Mouse (Mus musculus) midbrain, postnatal 0 days (tissue): ENCODE results near the gene Mark1. TPM values are rescaled to one million over a fixed set of nuclear protein-coding genes. Genes with fewer than 3 reads are reported as not detected.

Experiments
- ATAC-seq: fragments of 200-750 bp; cut with Nextera tagmentation; 2 replicates; pipeline ENCODE4 v1.8.0; 2017; ENCODE audit warnings: moderate number of reproducible peaks, mild to moderate bottlenecking, moderate TSS enrichment, moderate library complexity; ENCODE audit not compliant: low FRiP score
- DNase-seq: peaks from one replicate; pipeline ENCODE4 v3.0.0-alpha.2; 2015; ENCODE audit warnings: low spot score
- H3K27ac ChIP-seq: fragments of 300-500 bp; sonication (generic); 2 replicates; pipeline ENCODE4 v1.5.1; 2014; ENCODE audit warnings: low read depth, mild to moderate bottlenecking, low read length, mixed read lengths
- H3K27me3 ChIP-seq: fragments of 300-500 bp; sonication (generic); 2 replicates; pipeline ENCODE4 v1.6.1; 2014; ENCODE audit warnings: low read length, control low read depth, mixed read lengths; ENCODE audit not compliant: insufficient read depth
- H3K36me3 ChIP-seq: fragments of 300-500 bp; sonication (generic); 2 replicates; pipeline ENCODE4 v1.6.1; 2014; ENCODE audit warnings: low read length, control low read depth, mixed read lengths; ENCODE audit not compliant: insufficient read depth
- H3K4me1 ChIP-seq: fragments of 300-500 bp; sonication (generic); 2 replicates; pipeline ENCODE4 v1.6.1; 2014; ENCODE audit warnings: mild to moderate bottlenecking, control low read depth, antibody characterized with exemption, low read length, mixed read lengths; ENCODE audit not compliant: insufficient read depth
- H3K4me2 ChIP-seq: fragments of 300-500 bp; sonication (generic); 2 replicates; pipeline ENCODE4 v1.6.1; 2014; ENCODE audit warnings: low read depth, mild to moderate bottlenecking, low read length, mixed read lengths; ENCODE audit not compliant: poor library complexity, severe bottlenecking
- H3K4me3 ChIP-seq: fragments of 300-500 bp; sonication (generic); 2 replicates; pipeline ENCODE4 v1.5.1; 2014; ENCODE audit warnings: low read depth, mild to moderate bottlenecking, low read length, moderate library complexity
- H3K9ac ChIP-seq: fragments of 300-500 bp; sonication (generic); replicated peaks from 2 replicates; pipeline ENCODE4 v1.6.1; 2014; ENCODE audit warnings: mild to moderate bottlenecking, low read length, moderate library complexity, mixed read lengths; ENCODE audit not compliant: poor library complexity, severe bottlenecking
- H3K9me3 ChIP-seq: fragments of 300-500 bp; sonication (generic); 2 replicates; pipeline ENCODE4 v1.6.1; 2016; ENCODE audit warnings: low read length, control low read depth
- CTCF ChIP-seq: IDR thresholded peaks from 2 replicates; pipeline ENCODE4 v1.5.1; 2016; ENCODE audit warnings: antibody characterized with exemption, mild to moderate bottlenecking
- WGBS: fragments of 180-500 bp; shearing (Covaris S2); extraction: QIAGEN DNeasy Blood & Tissue Kit; methylation state at CpG from one replicate; pipeline ENCODE4 v1.1.7; 2014; 5-methylcytosine and 5-hydroxymethylcytosine counted together
- polyA plus RNA-seq: library from polyadenylated mRNA; unstranded; fragments of >200 nt; fragmentation: Nextera tagmentation; extraction: Ambion mirVana; gene quantifications from 2 replicates; pipeline ENCODE4 v1.2.1, GENCODE M21; 2015
- total RNA-seq: library from RNA; depleted of rRNA; stranded (reverse); fragments of >200 nt; gene quantifications from 2 replicates; pipeline ENCODE4 v1.2.3, GENCODE M21; 2014

Mark1 gene
- total and polyA plus RNA-seq, 2 experiments from 2014 or later: 13.0 to 69.1 TPM

DNA sequence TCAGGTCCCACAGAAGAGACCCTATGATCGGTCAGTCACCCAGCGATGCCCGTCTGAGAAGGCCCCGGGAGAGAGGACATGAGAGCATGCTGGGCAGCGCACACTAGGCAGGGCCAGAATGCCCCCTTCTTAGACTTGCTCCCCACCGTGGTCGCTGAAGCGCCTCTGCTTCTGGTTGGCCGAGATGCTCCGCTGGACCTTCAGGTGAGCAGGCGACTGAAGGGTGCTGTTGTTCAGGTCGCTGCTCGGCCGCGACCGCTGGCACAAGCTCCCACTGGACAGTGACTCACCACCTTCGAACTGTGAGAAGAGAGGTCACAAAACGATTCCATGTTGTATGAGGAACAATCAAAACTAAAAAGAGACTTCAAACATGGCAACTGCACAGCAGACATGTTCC, 87.0 kb downstream of the Mark1 start:
- no peaks in the 10 kb centered on the region for H3K27me3 ChIP-seq
- DNase-seq: no peak
- ATAC-seq: no peak
- no peaks in the 10 kb centered on the region for H3K9me3 ChIP-seq
- H3K4me1 ChIP-seq: no peaks in the 10 kb centered on the region
- 92% methylated on average over 18 of the region's 18 CpGs for WGBS
- H3K4me3 ChIP-seq: no peak overlapping the region
- TF ChIP-seq CTCF: no peak
- no peak overlapping the region for H3K4me2 ChIP-seq
- no peak overlapping the region for H3K9ac ChIP-seq
- H3K36me3 ChIP-seq: peaks cover 58% of the 10 kb centered on the region
- H3K27ac ChIP-seq: no peak overlapping the region

DNA sequence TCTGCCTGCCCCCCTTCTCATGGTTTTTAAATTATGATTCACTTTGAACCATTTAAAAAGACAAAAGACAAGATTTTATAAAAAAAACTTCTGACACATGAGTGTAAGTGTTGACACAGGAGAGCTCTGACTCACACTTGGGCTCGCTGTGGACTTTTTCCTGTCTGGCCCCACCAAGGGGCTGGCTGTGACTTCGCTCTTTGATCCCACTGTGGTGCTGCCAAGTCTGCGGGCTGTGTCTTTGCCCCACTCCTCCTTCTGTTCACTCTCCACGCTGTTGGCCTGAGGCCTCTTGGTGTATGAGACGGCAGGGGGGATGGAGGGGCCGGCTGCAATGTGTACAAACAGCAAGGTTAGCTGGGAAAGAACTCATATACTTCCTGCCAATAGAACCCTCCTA, 87.5 kb downstream of the Mark1 start:
- Histone ChIP-seq H3K4me2 (no peak overlapping the region), H3K36me3 (peaks cover 59% of the 10 kb centered on the region)
- no peak for ATAC-seq

DNA sequence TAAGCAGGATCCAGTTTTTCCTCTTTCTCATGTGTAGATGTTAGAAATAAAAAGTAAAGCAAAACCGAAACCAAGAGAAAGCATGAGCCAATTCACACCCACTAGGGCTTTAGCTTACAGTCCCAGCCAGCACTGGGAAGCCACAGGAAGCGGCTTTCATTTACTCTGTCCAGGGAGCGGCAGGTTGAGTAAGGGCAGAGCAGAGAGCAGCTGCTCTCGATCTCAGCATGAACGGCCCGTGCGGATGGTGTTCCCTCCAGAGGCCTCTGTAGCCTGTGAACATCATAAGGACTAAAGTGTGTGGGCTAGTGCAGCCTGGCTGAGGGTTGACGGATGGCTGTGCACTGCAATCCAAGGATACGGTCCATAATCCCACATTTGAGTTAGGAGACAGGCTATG, 90.8 kb downstream of the Mark1 start:
- TF ChIP-seq CTCF: no peak
- Histone ChIP-seq H3K36me3 (peaks cover 64% of the 10 kb centered on the region), H3K4me2 (no peak overlapping the region), H3K27ac (no peak overlapping the region), H3K4me3 (no peak overlapping the region), H3K4me1 (0 out of 2 replicates have a peak, but pooled peaks cover 3% of the 10 kb centered on the region), H3K27me3 (no peaks in the 10 kb centered on the region), H3K9me3 (no peaks in the 10 kb centered on the region), H3K9ac (no peak overlapping the region)
- ATAC-seq (no peak), DNase-seq (no peak)
- 78% methylated on average over 9 of the region's 9 CpGs for WGBS

More for the DNA sequence above, 87.5 kb downstream of the Mark1 start:
- no peak overlapping the region for H3K4me3 ChIP-seq
- DNase-seq: peak; percentile 35
- H3K9ac ChIP-seq: no peak overlapping the region
- no peaks in the 10 kb centered on the region for H3K27me3 ChIP-seq
- no peak overlapping the region for H3K27ac ChIP-seq
- H3K9me3 ChIP-seq: no peaks in the 10 kb centered on the region
- no peak for TF ChIP-seq CTCF
- H3K4me1 ChIP-seq: no peaks in the 10 kb centered on the region
- 55% methylated on average over 6 of the region's 6 CpGs for WGBS

DNA sequence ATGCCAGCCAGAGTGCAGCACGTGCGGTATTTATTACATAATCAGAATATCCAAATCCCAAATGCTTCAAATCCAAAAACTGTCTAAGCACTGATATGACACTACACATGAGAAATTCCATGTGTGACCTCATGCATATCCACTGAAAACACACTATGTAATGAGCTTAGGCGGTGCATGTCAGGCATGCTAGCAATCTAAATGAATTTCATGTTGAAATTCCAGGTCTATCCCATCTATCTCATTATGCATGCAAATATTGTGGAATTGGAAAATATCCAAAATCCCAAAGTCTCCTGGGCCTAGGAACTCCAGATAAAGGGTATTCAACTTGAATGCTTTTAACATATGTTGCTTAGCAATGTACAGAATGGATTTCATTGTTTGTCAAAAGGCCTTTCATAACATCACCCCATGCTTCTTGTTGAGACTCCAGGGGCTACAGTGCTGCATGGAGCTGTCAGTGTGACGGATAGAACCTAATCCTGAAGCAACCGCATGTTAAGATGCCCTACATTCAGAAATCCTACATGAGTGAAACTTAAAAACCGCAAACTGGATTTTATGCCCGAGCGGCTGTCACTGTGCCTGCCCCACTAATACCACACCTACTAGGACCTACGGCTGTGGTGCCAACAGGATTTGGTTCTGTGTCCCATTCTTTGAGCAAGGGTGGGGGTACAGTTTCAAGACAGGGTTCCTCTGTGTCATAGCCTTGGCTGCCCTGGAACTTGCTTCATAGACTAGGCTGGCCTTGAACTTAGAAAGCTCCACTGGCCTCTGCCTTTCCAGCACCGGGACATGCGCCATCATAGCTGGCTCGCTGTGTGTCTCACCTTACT, 93.2 kb downstream of the Mark1 start:
- H3K9ac ChIP-seq: no peak overlapping the region
- 52% methylated on average over 12 of the region's 12 CpGs for WGBS
- peaks cover 55% of the 10 kb centered on the region for H3K36me3 ChIP-seq
- no peaks in the 10 kb centered on the region for H3K9me3 ChIP-seq
- no peak overlapping the region for H3K27ac ChIP-seq
- H3K4me1 ChIP-seq: 0 out of 2 replicates have a peak, but pooled peaks cover 3% of the 10 kb centered on the region
- H3K4me2 ChIP-seq: no peak overlapping the region
- DNase-seq (peak; percentile 43), ATAC-seq (peak; percentile 27; the same call in 1 of the 2 replicates)
- H3K4me3 ChIP-seq: no peak overlapping the region
- no peaks in the 10 kb centered on the region for H3K27me3 ChIP-seq
- no peak for TF ChIP-seq CTCF

DNA sequence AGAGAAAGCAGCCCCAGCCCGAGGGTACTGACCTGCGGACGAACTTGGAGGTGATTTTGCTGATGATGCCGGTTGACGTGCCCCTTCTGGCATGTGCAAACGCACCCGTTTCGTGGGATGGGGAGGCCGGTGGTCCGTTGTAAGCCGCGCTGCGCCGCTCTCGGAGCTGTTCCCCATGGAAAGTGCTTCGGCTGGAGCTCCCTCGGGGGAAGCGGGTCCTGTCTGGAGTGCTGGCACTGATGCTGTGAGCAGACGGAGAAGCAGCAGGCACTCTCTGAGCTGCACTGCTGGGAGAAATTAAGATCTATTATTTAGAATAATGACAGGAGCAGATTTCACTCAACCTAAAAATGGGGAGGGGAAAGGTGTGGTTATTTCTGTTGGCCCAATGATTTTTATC, 94.0 kb downstream of the Mark1 start:
- no peaks in the 10 kb centered on the region for H3K27me3 ChIP-seq
- 0 out of 2 replicates have a peak, but pooled peaks cover 3% of the 10 kb centered on the region for H3K4me1 ChIP-seq
- ATAC-seq (no peak), DNase-seq (peak; percentile 56)
- WGBS: 57% methylated on average over 19 of the region's 19 CpGs
- no peaks in the 10 kb centered on the region for H3K9me3 ChIP-seq
- no peak for TF ChIP-seq CTCF
- H3K36me3 ChIP-seq: peaks cover 53% of the 10 kb centered on the region
- peak overlapping the region; percentile 18; the same call in 1 of the 2 replicates for H3K27ac ChIP-seq
- no peak overlapping the region for H3K4me3 ChIP-seq
- no peak overlapping the region for H3K9ac ChIP-seq
- H3K4me2 ChIP-seq: no peak overlapping the region

DNA sequence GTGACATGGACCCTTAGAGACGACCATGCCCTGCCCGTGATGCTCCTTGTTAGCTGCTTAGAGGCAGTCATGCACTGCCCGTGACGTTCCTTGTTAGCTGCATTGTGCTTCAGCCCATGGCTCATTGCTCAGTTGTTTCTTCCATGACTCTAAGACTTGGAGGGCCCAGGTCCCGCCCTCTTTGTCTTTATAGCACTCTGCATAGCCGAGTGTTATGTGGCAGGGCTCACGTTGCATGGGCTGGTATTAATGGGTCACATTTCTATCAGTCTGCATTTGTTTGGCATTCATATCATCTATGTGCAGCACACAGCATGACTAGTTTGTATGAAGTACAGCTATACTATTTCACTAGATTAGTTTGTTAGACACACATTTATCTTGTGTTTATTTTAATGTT, 95.7 kb downstream of the Mark1 start:
- ATAC-seq (no peak), DNase-seq (no peak)
- peaks cover 45% of the 10 kb centered on the region for H3K36me3 ChIP-seq
- no peak overlapping the region for H3K9ac ChIP-seq
- 55% methylated on average over 7 of the region's 7 CpGs for WGBS
- no peaks in the 10 kb centered on the region for H3K9me3 ChIP-seq
- H3K4me3 ChIP-seq: no peak overlapping the region
- no peak for TF ChIP-seq CTCF
- no peak overlapping the region for H3K4me2 ChIP-seq
- H3K4me1 ChIP-seq: 0 out of 2 replicates have a peak, but pooled peaks cover 3% of the 10 kb centered on the region
- no peaks in the 10 kb centered on the region for H3K27me3 ChIP-seq
- no peak overlapping the region for H3K27ac ChIP-seq
